Mouse (Mus musculus) forebrain, embryonic 14.5 days (tissue): ENCODE measurements around the gene Kank2. TPM values are rescaled to one million over a fixed set of nuclear protein-coding genes. Genes with fewer than 3 reads are reported as not detected.

Source experiments
- ATAC-seq: fragments of 200-750 bp; cut with Nextera tagmentation; 2 replicates; pipeline ENCODE4 v1.8.0; 2017; ENCODE audit warnings: mild to moderate bottlenecking, moderate library complexity
- DNase-seq: peaks from one replicate; pipeline ENCODE4 v3.0.0-alpha.2; 2015; ENCODE audit warnings: low spot score
- H3K27ac ChIP-seq: fragments of 300-500 bp; sonication (generic); 2 replicates; pipeline ENCODE4 v1.5.1; 2014; ENCODE audit warnings: low read depth, mild to moderate bottlenecking, control low read depth, low read length, moderate library complexity
- H3K27me3 ChIP-seq: fragments of 300-500 bp; sonication (generic); replicated peaks from 2 replicates; pipeline ENCODE4 v1.6.1; 2014; ENCODE audit warnings: low read length, control low read depth, mixed read lengths; ENCODE audit not compliant: control insufficient read depth, insufficient read depth
- H3K36me3 ChIP-seq: fragments of 300-500 bp; sonication (generic); 2 replicates; pipeline ENCODE4 v1.6.1; 2014; ENCODE audit warnings: low read length, control low read depth; ENCODE audit not compliant: control insufficient read depth, insufficient read depth
- H3K4me1 ChIP-seq: fragments of 300-500 bp; sonication (generic); 2 replicates; pipeline ENCODE4 v1.6.1; 2014; ENCODE audit warnings: antibody characterized with exemption, low read length, control low read depth; ENCODE audit not compliant: control insufficient read depth, insufficient read depth
- H3K4me2 ChIP-seq: fragments of 300-500 bp; sonication (generic); 2 replicates; pipeline ENCODE4 v1.6.1; 2014; ENCODE audit warnings: mild to moderate bottlenecking, control low read depth, low read length
- H3K4me3 ChIP-seq: fragments of 300-500 bp; sonication (generic); 2 replicates; pipeline ENCODE4 v1.5.1; 2014; ENCODE audit warnings: low read depth, low read length, control low read depth
- H3K9ac ChIP-seq: fragments of 300-500 bp; sonication (generic); 2 replicates; pipeline ENCODE4 v1.6.1; 2014; ENCODE audit warnings: mild to moderate bottlenecking, low read length, control low read depth, moderate library complexity
- H3K9me3 ChIP-seq: fragments of 300-500 bp; sonication (generic); replicated peaks from 2 replicates; pipeline ENCODE4 v1.6.1; 2016; ENCODE audit warnings: low read length, control low read depth, mixed read lengths; ENCODE audit not compliant: control insufficient read depth
- WGBS: fragments of 180-500 bp; shearing (Covaris S2); extraction: QIAGEN DNeasy Blood & Tissue Kit; methylation state at CpG from one replicate; pipeline ENCODE4 v1.1.7; 2014; 5-methylcytosine and 5-hydroxymethylcytosine counted together
- polyA plus RNA-seq: library from polyadenylated mRNA; unstranded; fragments of >200 nt; fragmentation: Nextera tagmentation; extraction: Ambion mirVana; gene quantifications from 2 replicates; pipeline ENCODE4 v1.2.1, GENCODE M21; 2014

Kank2 gene
- polyA plus RNA-seq, 1 experiment from 2014 or later, result 0.99 TPM

DNA sequence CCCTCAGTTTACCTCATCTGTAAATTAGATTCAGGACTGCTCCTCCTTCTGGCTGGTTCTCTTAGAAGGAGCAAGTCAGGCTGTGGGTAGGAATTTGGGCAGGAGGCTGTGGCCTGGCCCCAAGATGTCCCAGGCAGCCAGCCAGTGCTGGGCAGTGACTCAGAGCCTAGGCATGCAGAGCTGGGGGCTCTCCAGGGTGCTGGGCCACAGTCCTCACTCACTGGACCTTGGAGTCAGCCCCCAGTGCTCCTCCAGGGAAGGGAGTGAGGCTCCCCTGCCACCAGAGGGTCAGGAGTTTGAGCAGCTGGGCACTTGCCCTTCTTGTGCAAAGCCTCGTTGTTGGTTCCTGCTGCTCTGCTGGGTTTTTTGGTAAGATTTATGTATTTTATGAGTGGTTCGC, 44.5 kb downstream of the Kank2 start:
- no peak for DNase-seq
- WGBS, result 90% methylated on average over 2 of the region's 2 CpGs
- Histone ChIP-seq H3K9me3 (no peaks in the 10 kb centered on the region), H3K36me3 (peaks cover 21% of the 10 kb centered on the region), H3K27ac (no peak overlapping the region), H3K27me3 (no peaks in the 10 kb centered on the region), H3K9ac (no peak overlapping the region), H3K4me3 (no peak overlapping the region), H3K4me1 (peaks cover 3% of the 10 kb centered on the region; the same call in 1 of the 2 replicates), H3K4me2 (no peak overlapping the region)
- no peak for ATAC-seq

- Histone ChIP-seq H3K27ac (no peak overlapping the region), H3K4me2 (no peak overlapping the region), H3K36me3 (peaks cover 36% of the 10 kb centered on the region), H3K9me3 (no peaks in the 10 kb centered on the region), H3K27me3 (no peaks in the 10 kb centered on the region), H3K4me3 (no peak overlapping the region), H3K9ac (no peak overlapping the region), H3K4me1 (no peaks in the 10 kb centered on the region)
- no peak for ATAC-seq
- WGBS, result 62% methylated on average over 10 of the region's 10 CpGs
- DNase-seq, result no peak
Measured at GRCm38 (mm10) chr9:21752252-21752792, 46.2 kb downstream of the Kank2 start.

GRCm38 (mm10) chr9:21751347-21751746, 47.2 kb downstream of the Kank2 start:
- no peak overlapping the region for H3K27ac ChIP-seq
- peaks cover 41% of the 10 kb centered on the region for H3K36me3 ChIP-seq
- H3K9me3 ChIP-seq, result no peaks in the 10 kb centered on the region
- DNase-seq (no peak), ATAC-seq (no peak)
- H3K4me1 ChIP-seq, result no peaks in the 10 kb centered on the region
- H3K4me2 ChIP-seq, result no peak overlapping the region
- no peak overlapping the region for H3K9ac ChIP-seq
- H3K4me3 ChIP-seq, result no peak overlapping the region
- no peaks in the 10 kb centered on the region for H3K27me3 ChIP-seq
- WGBS, result 53% methylated on average over 6 of the region's 6 CpGs

- H3K4me3 ChIP-seq, result no peak overlapping the region
- 82% methylated on average over 3 of the region's 3 CpGs for WGBS
- H3K27ac ChIP-seq, result no peak overlapping the region
- no peaks in the 10 kb centered on the region for H3K9me3 ChIP-seq
- H3K36me3 ChIP-seq, result peaks cover 43% of the 10 kb centered on the region
- no peak for DNase-seq
- no peak overlapping the region for H3K4me2 ChIP-seq
- no peaks in the 10 kb centered on the region for H3K4me1 ChIP-seq
- ATAC-seq, result no peak
- no peaks in the 10 kb centered on the region for H3K27me3 ChIP-seq
- no peak overlapping the region for H3K9ac ChIP-seq
Measured at GRCm38 (mm10) chr9:21750370-21750769, 48.2 kb downstream of the Kank2 start.

- no peaks in the 10 kb centered on the region for H3K9me3 ChIP-seq
- no peaks in the 10 kb centered on the region for H3K27me3 ChIP-seq
- no peak overlapping the region for H3K27ac ChIP-seq
- DNase-seq (no peak), ATAC-seq (no peak)
- H3K4me1 ChIP-seq, result no peaks in the 10 kb centered on the region
- no peak overlapping the region for H3K4me2 ChIP-seq
- 88% methylated on average over 6 of the region's 6 CpGs for WGBS
- peaks cover 51% of the 10 kb centered on the region for H3K36me3 ChIP-seq
- no peak overlapping the region for H3K4me3 ChIP-seq
- H3K9ac ChIP-seq, result no peak overlapping the region
Measured at GRCm38 (mm10) chr9:21749382-21750118, 49.0 kb downstream of the Kank2 start.

DNA sequence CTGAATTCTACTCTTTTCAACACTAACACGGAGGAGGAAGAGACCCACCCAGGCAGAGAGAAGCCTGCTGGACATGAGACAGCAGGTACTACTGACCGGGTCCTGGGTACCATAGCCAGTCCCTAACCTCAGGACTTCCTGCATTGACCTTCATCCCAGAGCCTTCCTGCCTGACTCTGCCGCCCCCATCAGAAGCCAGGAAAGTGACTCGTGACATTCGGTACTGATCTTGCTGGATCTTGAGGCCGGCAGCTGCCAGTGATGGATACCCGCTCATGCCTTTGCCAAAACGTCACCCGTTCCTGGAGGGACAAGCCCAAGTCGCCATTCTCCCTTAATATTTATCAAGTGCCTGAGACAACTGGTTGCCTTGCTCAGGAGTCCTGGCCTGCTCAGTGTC, 50.1 kb downstream of the Kank2 start:
- Histone ChIP-seq H3K9ac (no peak overlapping the region), H3K4me1 (no peaks in the 10 kb centered on the region), H3K4me3 (no peak overlapping the region), H3K27me3 (no peaks in the 10 kb centered on the region), H3K36me3 (peaks cover 61% of the 10 kb centered on the region), H3K9me3 (no peaks in the 10 kb centered on the region), H3K27ac (0 out of 2 replicates have a peak overlapping the region, but pooled peaks have one; percentile 9), H3K4me2 (no peak overlapping the region)
- DNase-seq, result no peak
- 90% methylated on average over 10 of the region's 10 CpGs for WGBS
- no peak for ATAC-seq

- no peak overlapping the region for H3K9ac ChIP-seq
- H3K4me3 ChIP-seq, result no peak overlapping the region
- WGBS, result 70% methylated on average over 7 of the region's 7 CpGs
- H3K27ac ChIP-seq, result no peak overlapping the region
- H3K4me1 ChIP-seq, result no peaks in the 10 kb centered on the region
- H3K9me3 ChIP-seq, result no peaks in the 10 kb centered on the region
- DNase-seq, result peak; percentile 67
- peaks cover 62% of the 10 kb centered on the region for H3K36me3 ChIP-seq
- no peaks in the 10 kb centered on the region for H3K27me3 ChIP-seq
- no peak overlapping the region for H3K4me2 ChIP-seq
- ATAC-seq, result peak; percentile 60
Measured at GRCm38 (mm10) chr9:21748033-21748432, 50.5 kb downstream of the Kank2 start.

DNA sequence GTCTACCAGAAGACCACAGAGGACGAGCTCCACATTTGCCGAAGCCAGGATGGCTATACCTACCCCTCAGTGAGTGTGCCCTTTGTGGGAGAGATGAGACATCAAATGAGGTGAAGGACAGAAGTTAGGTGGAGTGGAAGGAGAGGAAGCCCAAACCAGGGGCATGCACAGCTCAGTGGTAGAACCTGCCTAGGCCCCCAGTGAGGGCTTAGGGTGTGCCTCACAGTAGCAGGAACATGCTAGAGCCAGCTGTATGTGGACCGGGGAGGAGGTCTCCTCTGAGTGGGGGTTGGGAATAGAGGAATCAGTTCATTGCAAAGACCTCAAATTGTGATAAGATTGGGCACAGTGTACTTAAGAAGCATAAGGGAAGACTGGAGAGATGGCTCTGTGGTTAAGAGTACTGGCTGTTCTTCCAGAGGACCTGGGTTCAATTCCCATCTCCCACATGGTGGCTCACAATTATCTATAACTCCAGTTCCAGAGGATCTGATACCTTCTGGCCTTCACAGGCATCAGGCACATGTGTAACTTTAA, 51.2 kb downstream of the Kank2 start:
- H3K9ac ChIP-seq, result no peak overlapping the region
- no peak for ATAC-seq
- H3K4me2 ChIP-seq, result no peak overlapping the region
- 87% methylated on average over 3 of the region's 3 CpGs for WGBS
- peaks cover 70% of the 10 kb centered on the region for H3K36me3 ChIP-seq
- no peaks in the 10 kb centered on the region for H3K27me3 ChIP-seq
- H3K27ac ChIP-seq, result no peak overlapping the region
- H3K4me1 ChIP-seq, result no peaks in the 10 kb centered on the region
- no peak overlapping the region for H3K4me3 ChIP-seq
- DNase-seq, result no peak
- H3K9me3 ChIP-seq, result no peaks in the 10 kb centered on the region

DNA sequence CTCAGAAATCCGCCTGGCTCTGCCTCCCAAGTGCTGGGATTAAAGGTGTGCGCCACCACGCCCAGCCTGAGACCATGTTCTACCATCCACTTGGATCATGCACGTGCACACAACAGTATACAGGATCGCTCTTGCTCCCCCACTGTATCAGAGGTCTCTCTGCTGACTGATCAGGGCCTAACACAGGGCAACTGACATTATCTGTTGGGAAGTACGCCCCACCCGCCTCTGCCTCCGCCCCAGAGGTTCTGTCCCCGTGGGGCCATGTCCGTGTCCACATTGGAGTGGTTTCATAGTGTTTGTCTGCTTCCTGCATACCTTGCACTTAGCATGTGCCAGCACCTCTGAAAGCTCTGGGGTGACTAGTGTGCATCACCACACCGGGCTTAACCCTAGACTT, 57.0 kb downstream of the Kank2 start:
- Histone ChIP-seq H3K9ac (no peak overlapping the region), H3K27me3 (no peaks in the 10 kb centered on the region), H3K4me3 (no peak overlapping the region), H3K4me1 (no peaks in the 10 kb centered on the region), H3K27ac (no peak overlapping the region), H3K9me3 (no peaks in the 10 kb centered on the region), H3K4me2 (no peak overlapping the region), H3K36me3 (peaks cover 90% of the 10 kb centered on the region)
- ATAC-seq, result no peak
- WGBS, result 98% methylated on average over 11 of the region's 11 CpGs
- DNase-seq, result no peak
